Mouse (Mus musculus) bone marrow macrophage, adult 2 months (primary cell): ENCODE results near the gene Fgf4.

ENCODE experiments used
- CTCF ChIP-seq: IDR thresholded peaks from 2 replicates; pipeline ENCODE4 v1.5.1; 2012; ENCODE audit warnings: low read depth, mild to moderate bottlenecking, low read length, moderate library complexity
- POLR2A ChIP-seq: IDR thresholded peaks from 2 replicates; pipeline ENCODE4 v1.6.1; 2012; ENCODE audit warnings: mild to moderate bottlenecking, low read depth, low read length, borderline replicate concordance

GRCm38 (mm10) chr7:144837891-144838488, 9.2 kb upstream of the Fgf4 start, which contains the start of gene Fgf3:
- TF ChIP-seq CTCF (no peak), POLR2A (no peak)
